Comparison of ENCODE assay signal across 8 mouse cellular contexts in genomic region chr11:118427986-118428385, GRCm38 (mm10). TPM values are rescaled to one million over a fixed set of nuclear protein-coding genes. Genes with fewer than 3 reads are reported as not detected.
DNase-seq lines count a peak whose midpoint lies in the region; ATAC-seq lines count a peak whose summit lies in the region.

C1qtnf1 (plus strand) TSS chr11:118428203.

- H3K36me3 ChIP-seq in kidney, embryonic 14.5 days (ENCODE audit: control insufficient read depth, insufficient read depth, low read length) = no peaks in the 10 kb centered on the region
- no peaks in the 10 kb centered on the region for H3K36me3 ChIP-seq in intestine, embryonic 15.5 days
- no peaks in the 10 kb centered on the region for H3K36me3 ChIP-seq in neural tube, embryonic 14.5 days (ENCODE audit: control insufficient read depth, insufficient read depth, low read length)

- H3K4me1 ChIP-seq in kidney, embryonic 14.5 days (ENCODE audit: control insufficient read depth, insufficient read depth, low read length) = peaks cover 45% of the 10 kb centered on the region
- peaks cover 40% of the 10 kb centered on the region for H3K4me1 ChIP-seq in intestine, embryonic 15.5 days (replicated peaks)
- peaks cover 14% of the 10 kb centered on the region; the same call in 1 of the 2 replicates for H3K4me1 ChIP-seq in neural tube, embryonic 14.5 days (ENCODE audit: control insufficient read depth, insufficient read depth, low read length)

- H3K4me3 ChIP-seq in kidney, embryonic 14.5 days (ENCODE audit: low read length) = peak within 1 kb of the TSS; percentile 15
- H3K4me3 ChIP-seq in intestine, embryonic 15.5 days (replicated peaks) = peak within 1 kb of the TSS; percentile 38
- peak within 1 kb of the TSS; percentile 9; the same call in 1 of the 2 replicates for H3K4me3 ChIP-seq in neural tube, embryonic 14.5 days (ENCODE audit: low read depth, low read length)

- H3K9me3 ChIP-seq in kidney, embryonic 14.5 days (ENCODE audit: control insufficient read depth, low read length) = no peaks in the 10 kb centered on the region
- no peaks in the 10 kb centered on the region for H3K9me3 ChIP-seq in intestine, embryonic 15.5 days
- H3K9me3 ChIP-seq in neural tube, embryonic 14.5 days (ENCODE audit: control insufficient read depth, low read length) = no peaks in the 10 kb centered on the region

- no peak within 1 kb of the TSS for H3K27ac ChIP-seq in kidney, embryonic 14.5 days (ENCODE audit: low read depth, low read length)
- H3K27ac ChIP-seq in intestine, embryonic 15.5 days = peak within 1 kb of the TSS; percentile 82
- H3K27ac ChIP-seq in neural tube, embryonic 14.5 days (ENCODE audit: low read depth, low read length) = no peak within 1 kb of the TSS; the same call in 1 of the 2 replicates

- peak within 1 kb of the TSS; percentile 45; the same call in 1 of the 2 replicates for H3K9ac ChIP-seq in kidney, embryonic 14.5 days (ENCODE audit: low read depth, low read length)
- H3K9ac ChIP-seq in intestine, embryonic 15.5 days = peak within 1 kb of the TSS; percentile 30; the same call in 1 of the 2 replicates
- peak within 1 kb of the TSS; percentile 22 for H3K9ac ChIP-seq in neural tube, embryonic 14.5 days (replicated peaks; ENCODE audit: low read depth, low read length)

- WGBS in kidney, embryonic 14.5 days = 4% methylated on average over 8 of the region's 8 CpGs
- 1% methylated on average over 8 of the region's 8 CpGs for WGBS in intestine, embryonic 15.5 days
- 2% methylated on average over 8 of the region's 8 CpGs for WGBS in neural tube, embryonic 14.5 days

- ATAC-seq in kidney, embryonic 14.5 days (ENCODE audit: low FRiP score, low TSS enrichment) = no peak
- no peak for ATAC-seq in intestine, embryonic 15.5 days
- no peak for ATAC-seq in neural tube, embryonic 14.5 days (ENCODE audit: low read depth)
- ATAC-seq in granulocyte monocyte progenitor cell, adult 5-6 weeks (replicated peaks; ENCODE audit: poor library complexity, severe bottlenecking) = no peak

- peak within 1 kb of the TSS; percentile 46 for H3K4me2 ChIP-seq in kidney, embryonic 14.5 days (replicated peaks; ENCODE audit: low read depth, low read length)
- H3K4me2 ChIP-seq in intestine, embryonic 15.5 days (replicated peaks) = peak within 1 kb of the TSS; percentile 63
- H3K4me2 ChIP-seq in neural tube, embryonic 14.5 days (ENCODE audit: low read depth, low read length) = peak within 1 kb of the TSS; percentile 33

- no peak for DNase-seq in kidney, postnatal 25 days
- no peak for DNase-seq in adrenal gland, adult 8-10 months
- peak in 1 of 2 experiments; percentile 58 for DNase-seq in gastrocnemius, postnatal 4 days (ENCODE audit: low spot score in 2 of 2)
- no peak for DNase-seq in left cerebral cortex, adult 11 months (ENCODE audit: low spot score)

- H3K27me3 ChIP-seq in kidney, embryonic 14.5 days (ENCODE audit: control insufficient read depth, insufficient read depth, low read length) = no peaks in the 10 kb centered on the region
- no peaks in the 10 kb centered on the region for H3K27me3 ChIP-seq in intestine, embryonic 15.5 days (replicated peaks)
- no peaks in the 10 kb centered on the region for H3K27me3 ChIP-seq in neural tube, embryonic 14.5 days (ENCODE audit: control insufficient read depth, insufficient read depth, low read length)

RNA-seq across cellular contexts. Expression of gene C1qtnf1, which starts in this region (rescaled TPM):
- 2.8 and 4.0 TPM in 2 replicates for polyA plus RNA-seq in kidney, embryonic 14.5 days (2014; fragmentation: Nextera tagmentation; extraction: Ambion mirVana)
- total RNA-seq in adrenal gland, adult 8-10 months (2022) = 10 to 100 TPM; 20.4 to 26.2 (median 24.3) TPM
- 10 to 100 TPM; 33.2 to 37.6 TPM for total RNA-seq in gastrocnemius, postnatal 4 days (2021)
- 6.3 and 6.6 TPM in 2 replicates for polyA plus RNA-seq in intestine, embryonic 15.5 days (2015; fragmentation: Nextera tagmentation; extraction: Ambion mirVana)
- polyA plus RNA-seq in neural tube, embryonic 14.5 days (2014; fragmentation: Nextera tagmentation; extraction: Ambion mirVana) = 3.3 and 6.2 TPM in 2 replicates
- total RNA-seq in granulocyte monocyte progenitor cell, adult 5-6 weeks (2014; fragmentation: Nextera tagmentation) = not detected in 2 replicates
- not detected in 2 replicates for total RNA-seq in granulocyte monocyte progenitor cell, adult 5-6 weeks (2017)

Comparison
In these comparisons a context has a peak if more than half of its experiments do, and no peak if none do; other contexts are left out.
1. RNA of gene C1qtnf1 (total RNA-seq): 33.2 to 37.6 TPM in gastrocnemius, postnatal 4 days and 20.4 to 26.2 TPM in adrenal gland, adult 8-10 months; not detected in granulocyte monocyte progenitor cell, adult 5-6 weeks; every median in the first group is over 10 times any median in the second.
2. Peak in every context shown above with its lines, with median percentiles within 50 percentile points of each other: H3K4me2 ChIP-seq, H3K4me3 ChIP-seq and H3K9ac ChIP-seq.